Mouse (Mus musculus) spleen, adult 2 months (tissue): ENCODE data around the gene Syt7. TPM values are rescaled to one million over a fixed set of nuclear protein-coding genes. Genes with fewer than 3 reads are reported as not detected.

Source experiments
- DNase-seq, 2 experiments: peaks; one replicate each; pipeline versions ENCODE4 v3.0.0 to v3.0.0-alpha.2; 2012 to 2021; ENCODE audit warnings: low spot score in 2 of 2, low read depth in 1 of 2
- H3K27ac ChIP-seq: fragments of 200-500 bp; 2 replicates; pipeline ENCODE4 v1.5.1; 2012; ENCODE audit warnings: low read length, inconsistent platforms; ENCODE audit not compliant: insufficient read depth
- H3K27me3 ChIP-seq: fragments of 200-500 bp; 2 replicates; pipeline ENCODE4 v1.6.1; 2012; ENCODE audit warnings: mild to moderate bottlenecking, moderate library complexity, low read length, inconsistent platforms; ENCODE audit not compliant: control insufficient read depth, insufficient read depth
- H3K36me3 ChIP-seq: fragments of 200-500 bp; 2 replicates; pipeline ENCODE4 v1.6.1; 2012; ENCODE audit warnings: mild to moderate bottlenecking, low read length, inconsistent platforms; ENCODE audit not compliant: control insufficient read depth, insufficient read depth
- H3K4me1 ChIP-seq: fragments of 200-500 bp; 2 replicates; pipeline ENCODE4 v1.6.1; 2011; ENCODE audit warnings: inconsistent platforms; ENCODE audit not compliant: control insufficient read depth, insufficient read depth, insufficient read length
- H3K4me3 ChIP-seq: fragments of 200-500 bp; 2 replicates; pipeline ENCODE4 v1.5.1; 2011; ENCODE audit warnings: mild to moderate bottlenecking, inconsistent platforms; ENCODE audit not compliant: insufficient read depth, insufficient read length; ENCODE audit errors: extremely low read depth
- CTCF ChIP-seq: fragments of 200-500 bp; IDR thresholded peaks from 2 replicates; pipeline ENCODE4 v1.5.1; 2011; ENCODE audit warnings: mild to moderate bottlenecking, inconsistent platforms; ENCODE audit not compliant: insufficient read depth, insufficient read length, insufficient replicate concordance; ENCODE audit errors: extremely low read depth
- POLR2A ChIP-seq: fragments of 200-500 bp; IDR thresholded peaks from 2 replicates; pipeline ENCODE4 v1.6.1; 2011; ENCODE audit warnings: low read depth, low read length, inconsistent platforms
- WGBS: fragments of 180-500 bp; shearing (Covaris S2); methylation state at CpG from one replicate; pipeline ENCODE4 v1.1.7; 2018; 5-methylcytosine and 5-hydroxymethylcytosine counted together
- polyA plus RNA-seq: library from polyadenylated mRNA; depleted of rRNA; stranded (reverse); fragments of >200 nt; gene quantifications from 2 replicates; pipeline ENCODE4 v1.2.3, GENCODE M21; 2012

Syt7 gene
- polyA plus RNA-seq, 1 experiment, result 0.29 TPM

DNA sequence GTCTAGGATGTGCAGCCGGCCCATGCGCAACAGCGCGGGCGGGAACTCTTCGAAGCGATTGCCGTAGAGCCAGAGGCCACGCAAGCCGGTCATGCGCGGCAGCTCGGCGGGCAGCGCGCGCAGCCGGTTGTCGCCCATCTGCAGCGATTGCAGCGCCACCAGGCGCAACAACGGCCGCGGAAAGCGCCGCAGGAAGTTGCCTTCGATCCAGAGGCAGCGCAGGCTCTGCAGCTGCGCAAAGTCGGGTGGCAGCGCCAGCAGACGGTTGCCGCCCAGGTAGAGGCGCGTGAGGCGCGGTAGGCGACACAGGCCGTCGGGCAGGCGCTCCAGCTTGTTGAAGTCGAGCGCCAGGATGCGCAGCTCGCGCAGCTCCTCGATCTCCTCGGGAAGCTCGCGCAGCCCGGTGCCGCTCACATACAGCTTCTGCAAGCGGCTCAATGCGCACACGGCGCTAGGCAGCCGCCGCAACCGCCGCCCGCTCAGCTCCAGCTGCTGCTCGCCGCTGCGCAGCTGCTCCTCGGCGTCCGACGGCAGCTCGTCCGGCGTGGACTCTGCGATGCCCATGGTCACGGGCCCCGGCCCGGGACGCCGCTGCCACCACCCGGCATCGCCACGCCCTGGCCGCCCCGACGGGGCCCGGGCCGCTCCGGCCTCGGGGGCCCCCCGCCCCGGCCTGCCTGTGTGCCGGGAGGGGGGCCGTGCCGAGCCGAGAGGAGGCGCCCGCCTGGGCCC is 68.0 kb downstream of the Syt7 start, which contains the start of gene Lrrc10b:
TSS of gene Lrrc10b (minus strand) at position 722 of the 732 bp plus-strand sequence.
- peak; percentile 10 to 12 for DNase-seq
- TF ChIP-seq POLR2A (no peak), CTCF (no peak)
- Histone ChIP-seq H3K27ac (no peak within 1 kb of the TSS), H3K4me1 (peaks cover 9% of the 10 kb centered on the region; the same call in 1 of the 2 replicates), H3K4me3 (peak within 1 kb of the TSS; percentile 37; the same call in 1 of the 2 replicates), H3K27me3 (peaks cover 16% of the 10 kb centered on the region), H3K36me3 (no peaks in the 10 kb centered on the region)
- WGBS, result 2% methylated on average over 92 of the region's 96 CpGs

DNA sequence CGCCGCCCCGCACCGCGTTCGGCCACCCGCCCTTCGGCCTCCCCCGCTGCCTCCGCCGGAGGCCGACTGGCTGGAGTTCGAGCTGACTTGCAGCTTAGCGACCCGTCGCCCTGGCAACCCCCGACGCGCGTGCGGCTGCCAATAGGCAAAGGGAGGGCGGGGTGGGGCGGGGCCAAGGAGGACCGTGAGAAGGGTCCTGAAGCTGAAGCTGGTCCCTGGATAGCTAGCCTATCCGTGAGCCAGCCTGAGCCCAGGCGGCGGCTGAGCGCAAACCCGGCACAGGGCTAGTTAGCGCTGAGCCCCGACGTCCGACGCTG is 68.6 kb downstream of the Syt7 start:
- Histone ChIP-seq H3K36me3 (no peaks in the 10 kb centered on the region), H3K4me1 (peaks cover 9% of the 10 kb centered on the region; the same call in 1 of the 2 replicates), H3K4me3 (no peak overlapping the region), H3K27ac (no peak overlapping the region), H3K27me3 (peaks cover 16% of the 10 kb centered on the region)
- DNase-seq, result no peak
- WGBS, result 2% methylated on average over 33 of the region's 34 CpGs
- TF ChIP-seq CTCF (no peak), POLR2A (no peak)

DNA sequence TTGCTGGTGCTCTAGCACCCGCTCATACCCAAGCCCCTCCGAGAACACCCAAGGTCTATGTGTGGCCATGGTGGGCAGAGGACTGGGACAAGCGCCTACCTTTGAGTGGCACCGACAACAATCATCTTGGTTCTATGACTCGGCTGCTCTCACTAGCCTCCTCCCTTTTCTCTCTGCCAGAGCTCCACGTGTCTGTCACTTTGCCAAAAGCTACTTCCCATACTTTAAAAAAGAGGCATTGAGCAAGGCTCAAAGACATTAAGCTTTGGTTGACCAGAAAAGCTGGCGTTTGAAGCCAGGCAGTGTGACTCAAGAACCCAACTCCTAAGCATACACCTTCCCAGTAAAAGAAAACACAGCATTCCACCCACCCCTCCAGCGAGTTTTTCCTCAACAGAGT is 69.2 kb downstream of the Syt7 start:
- Histone ChIP-seq H3K4me3 (no peak overlapping the region), H3K27me3 (peaks cover 16% of the 10 kb centered on the region), H3K4me1 (peaks cover 9% of the 10 kb centered on the region; the same call in 1 of the 2 replicates), H3K36me3 (no peaks in the 10 kb centered on the region), H3K27ac (no peak overlapping the region)
- WGBS, result 19% methylated on average over 8 of the region's 8 CpGs
- DNase-seq, result no peak
- TF ChIP-seq CTCF (no peak), POLR2A (no peak)

DNA sequence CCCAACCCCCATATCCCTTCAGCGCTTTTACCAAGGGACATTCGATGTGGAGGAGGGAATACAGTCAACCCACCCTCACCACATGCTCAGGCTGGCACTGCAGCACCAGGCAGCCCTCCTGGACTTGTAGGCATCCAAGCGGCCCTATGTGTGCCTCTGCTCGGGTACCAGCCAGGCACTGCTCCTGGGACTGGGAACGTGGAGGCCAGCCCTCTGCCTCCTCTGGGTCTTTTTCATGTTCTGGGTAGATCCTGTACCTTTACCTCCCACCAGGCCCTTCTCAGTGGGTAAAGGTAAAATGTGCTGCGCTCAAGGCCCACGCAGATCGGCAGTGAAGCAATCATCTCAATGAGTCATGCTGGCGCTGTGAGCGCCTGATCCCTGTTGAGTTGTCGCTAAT is 71.0 kb downstream of the Syt7 start:
- peaks cover 16% of the 10 kb centered on the region for H3K27me3 ChIP-seq
- 80% methylated on average over 11 of the region's 11 CpGs for WGBS
- TF ChIP-seq POLR2A, result no peak
- TF ChIP-seq CTCF, result no peak

DNA sequence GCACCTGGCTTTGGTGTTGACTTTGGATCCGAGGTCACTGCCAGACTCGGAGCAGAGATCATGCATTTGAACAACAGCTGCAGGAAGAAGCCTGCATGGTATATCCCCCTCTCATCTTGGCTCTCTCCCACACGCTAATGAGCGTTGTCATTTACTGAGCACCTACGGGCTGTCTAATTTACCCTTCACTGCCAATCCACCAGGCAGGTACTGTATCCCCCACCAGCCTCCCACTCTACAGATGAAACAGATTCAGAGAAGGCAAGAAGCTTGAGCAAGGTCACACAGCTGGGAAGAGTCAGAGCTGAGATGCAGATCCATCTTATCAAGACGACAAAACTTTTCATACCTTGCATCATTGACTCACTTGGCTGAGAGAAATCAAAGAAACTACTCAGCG is 72.7 kb downstream of the Syt7 start:
- WGBS, result 37% methylated on average over 7 of the region's 7 CpGs
- peaks cover 6% of the 10 kb centered on the region; the same call in 1 of the 2 replicates for H3K4me1 ChIP-seq
- H3K36me3 ChIP-seq, result no peaks in the 10 kb centered on the region
- peaks cover 13% of the 10 kb centered on the region for H3K27me3 ChIP-seq
- H3K27ac ChIP-seq, result no peak overlapping the region
- H3K4me3 ChIP-seq, result no peak overlapping the region
- DNase-seq, result no peak
- TF ChIP-seq CTCF (no peak), POLR2A (no peak)

More for the DNA sequence above, 71.0 kb downstream of the Syt7 start:
- Histone ChIP-seq H3K27ac (no peak overlapping the region), H3K4me1 (peaks cover 9% of the 10 kb centered on the region; the same call in 1 of the 2 replicates), H3K4me3 (no peak overlapping the region), H3K36me3 (no peaks in the 10 kb centered on the region)
- DNase-seq, result no peak

DNA sequence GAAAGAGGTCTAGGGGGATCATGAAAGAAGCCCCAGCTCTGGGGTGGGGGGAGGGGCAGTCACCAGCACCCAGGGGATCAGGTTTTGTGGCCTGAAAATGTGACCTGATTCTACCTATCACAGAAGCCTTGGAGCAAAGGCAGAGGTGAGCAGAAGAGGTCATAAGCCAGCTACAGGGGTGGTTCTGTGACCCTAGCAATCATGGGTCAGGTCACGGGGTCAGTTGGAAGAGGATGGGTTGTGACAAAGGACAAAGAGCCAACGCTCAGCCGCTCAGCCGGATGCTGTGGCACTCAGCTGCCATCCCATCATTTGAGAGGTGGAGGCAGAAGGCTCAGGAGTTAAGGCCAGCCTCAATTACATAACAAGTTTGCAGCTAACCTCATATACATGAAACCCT is 75.5 kb downstream of the Syt7 start:
- H3K27ac ChIP-seq, result no peak overlapping the region
- H3K36me3 ChIP-seq, result no peaks in the 10 kb centered on the region
- H3K4me3 ChIP-seq, result no peak overlapping the region
- TF ChIP-seq CTCF (no peak), POLR2A (no peak)
- no peaks in the 10 kb centered on the region for H3K4me1 ChIP-seq
- DNase-seq, result no peak
- no peaks in the 10 kb centered on the region; the same call in 1 of the 2 replicates for H3K27me3 ChIP-seq
- 74% methylated on average over 4 of the region's 4 CpGs for WGBS

DNA sequence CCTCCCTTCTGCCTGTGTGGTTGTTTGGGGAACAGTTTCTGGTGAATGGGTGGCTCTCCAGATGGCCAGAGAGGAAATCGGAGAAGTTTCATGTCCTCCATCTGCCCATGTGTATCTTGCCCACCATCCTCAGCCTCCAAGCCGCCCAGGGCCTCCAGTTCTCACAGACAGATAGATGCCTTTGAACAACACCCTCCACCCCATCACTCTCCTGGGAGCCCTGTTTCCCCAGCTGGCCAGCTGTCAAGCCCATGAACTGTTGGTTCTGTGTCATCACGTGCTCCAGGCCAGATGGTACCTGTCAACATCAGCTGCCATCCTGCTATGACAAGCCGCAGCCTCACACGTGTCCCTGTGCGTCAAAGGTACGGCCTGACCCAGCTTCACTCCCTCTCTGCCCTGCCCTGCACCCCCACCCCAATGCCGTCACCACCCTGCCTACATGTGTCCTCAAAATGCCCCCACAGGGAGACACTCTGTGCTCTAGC is 80.3 kb downstream of the Syt7 start:
- 47% methylated on average over 8 of the region's 8 CpGs for WGBS
- no peaks in the 10 kb centered on the region for H3K36me3 ChIP-seq
- no peaks in the 10 kb centered on the region for H3K27me3 ChIP-seq
- DNase-seq, result peak in 1 of 2 experiments; percentile 8
- no peak overlapping the region for H3K27ac ChIP-seq
- no peak overlapping the region for H3K4me3 ChIP-seq
- no peaks in the 10 kb centered on the region for H3K4me1 ChIP-seq
- TF ChIP-seq CTCF, result no peak
- no peak for TF ChIP-seq POLR2A
